Comparison of ENCODE assay signal across 8 mouse cellular contexts in genomic region chrX:136740087-136740790, GRCm38 (mm10). TPM values are rescaled to one million over a fixed set of nuclear protein-coding genes. Genes with fewer than 3 reads are reported as not detected.
DNase-seq lines count a peak whose midpoint lies in the region; ATAC-seq and TF ChIP-seq lines count a peak whose summit lies in the region.

No protein-coding gene starts in this region.

- H3K36me3 ChIP-seq in erythroblast, embryonic 14.5 days (ENCODE audit: control insufficient read depth) = peaks cover 29% of the 10 kb centered on the region
- H3K36me3 ChIP-seq in embryonic facial prominence, embryonic 14.5 days (ENCODE audit: control insufficient read depth, insufficient read depth, low read length) = peaks cover 19% of the 10 kb centered on the region
- peaks cover 8% of the 10 kb centered on the region; the same call in 1 of the 2 replicates for H3K36me3 ChIP-seq in liver, adult 2 months (ENCODE audit: control insufficient read depth, insufficient read depth, low read length)
- H3K36me3 ChIP-seq in stomach, embryonic 15.5 days = 0 out of 2 replicates have a peak, but pooled peaks cover 3% of the 10 kb centered on the region

- H3K79me2 ChIP-seq in liver, adult 2 months (ENCODE audit: control insufficient read depth, insufficient read depth, low read length) = peaks cover 3% of the 10 kb centered on the region; the same call in 1 of the 2 replicates

- DNase-seq in 416B (ENCODE audit: low read depth) = peak; percentile 58
- DNase-seq in embryonic facial prominence, embryonic 14.5 days (ENCODE audit: low spot score) = no peak
- DNase-seq in liver, adult 2 months (ENCODE audit: extremely low read depth, low read depth, low spot score) = peak; percentile 3
- DNase-seq in right cerebral cortex, adult 18-20 months = no peak
- no peak for DNase-seq in gastrocnemius, adult 8-10 months (ENCODE audit: low spot score in 2 of 2)

- H3K9ac ChIP-seq in embryonic facial prominence, embryonic 14.5 days (ENCODE audit: low read depth, low read length) = peak overlapping the region; percentile 84
- H3K9ac ChIP-seq in liver, adult 2 months (ENCODE audit: low read depth, low read length) = peak overlapping the region; percentile 51; the same call in 1 of the 2 replicates
- peak overlapping the region; percentile 25; the same call in 1 of the 2 replicates for H3K9ac ChIP-seq in stomach, embryonic 15.5 days

- H3K9me3 ChIP-seq in erythroblast, embryonic 14.5 days (ENCODE audit: control insufficient read depth, low read length) = peaks cover 7% of the 10 kb centered on the region; the same call in 1 of the 2 replicates
- H3K9me3 ChIP-seq in embryonic facial prominence, embryonic 14.5 days (ENCODE audit: control insufficient read depth, low read length) = no peaks in the 10 kb centered on the region
- no peaks in the 10 kb centered on the region for H3K9me3 ChIP-seq in stomach, embryonic 15.5 days

- peak overlapping the region; percentile 93 for H3K27ac ChIP-seq in embryonic facial prominence, embryonic 14.5 days (replicated peaks; ENCODE audit: low read depth, low read length)
- no peak overlapping the region for H3K27ac ChIP-seq in liver, adult 2 months (replicated peaks; ENCODE audit: insufficient read depth, low read depth, low read length)
- H3K27ac ChIP-seq in stomach, embryonic 15.5 days = peak overlapping the region; percentile 79; the same call in 1 of the 2 replicates

- no peak for TF ChIP-seq POLR2A in liver, adult 2 months (IDR thresholded peaks at IDR 0.05; ENCODE audit: extremely low read depth, insufficient read depth, low read length)

- peak overlapping the region; percentile 60 for H3K4me2 ChIP-seq in embryonic facial prominence, embryonic 14.5 days (ENCODE audit: low read depth, low read length)
- no peak overlapping the region for H3K4me2 ChIP-seq in stomach, embryonic 15.5 days

- no peak for TF ChIP-seq CTCF in liver, adult 2 months (IDR thresholded peaks at IDR 0.05; ENCODE audit: low read depth, low read length)

- peak overlapping the region; percentile 81 for H3K4me3 ChIP-seq in erythroblast, embryonic 14.5 days (replicated peaks)
- peak overlapping the region; percentile 59 for H3K4me3 ChIP-seq in embryonic facial prominence, embryonic 14.5 days (ENCODE audit: low read depth, low read length)
- H3K4me3 ChIP-seq in liver, adult 2 months (ENCODE audit: insufficient read depth, low read depth, low read length) = peak overlapping the region; percentile 69
- peak overlapping the region; percentile 54 for H3K4me3 ChIP-seq in stomach, embryonic 15.5 days (replicated peaks)

- peaks cover 21% of the 10 kb centered on the region for H3K4me1 ChIP-seq in erythroblast, embryonic 14.5 days (ENCODE audit: control insufficient read depth)
- H3K4me1 ChIP-seq in embryonic facial prominence, embryonic 14.5 days (ENCODE audit: control insufficient read depth, insufficient read depth, low read length) = peaks cover 4% of the 10 kb centered on the region; the same call in 1 of the 2 replicates
- H3K4me1 ChIP-seq in liver, adult 2 months (ENCODE audit: control insufficient read depth, insufficient read depth, low read length) = peaks cover 4% of the 10 kb centered on the region
- H3K4me1 ChIP-seq in stomach, embryonic 15.5 days = no peaks in the 10 kb centered on the region

- no peaks in the 10 kb centered on the region for H3K27me3 ChIP-seq in erythroblast, embryonic 14.5 days (ENCODE audit: control insufficient read depth)
- no peaks in the 10 kb centered on the region; the same call in 1 of the 2 replicates for H3K27me3 ChIP-seq in embryonic facial prominence, embryonic 14.5 days (replicated peaks; ENCODE audit: control insufficient read depth, insufficient read depth, low read length)
- no peaks in the 10 kb centered on the region for H3K27me3 ChIP-seq in liver, adult 2 months (ENCODE audit: control insufficient read depth, insufficient read depth, low read length)
- no peaks in the 10 kb centered on the region for H3K27me3 ChIP-seq in stomach, embryonic 15.5 days (replicated peaks)

- ATAC-seq in erythroblast, adult 5-6 weeks (replicated peaks; ENCODE audit: low FRiP score, poor library complexity, severe bottlenecking) = no peak
- no peak for ATAC-seq in embryonic facial prominence, embryonic 14.5 days (ENCODE audit: low read depth)
- no peak for ATAC-seq in stomach, embryonic 15.5 days (ENCODE audit: insufficient read depth, low FRiP score, low read depth)

- 25% methylated on average over 15 of the region's 15 CpGs for WGBS in embryonic facial prominence, embryonic 14.5 days
- whole genome bisulfite sequencing in liver, adult 2 months = under 1% methylated on average over 15 of the region's 15 CpGs
- WGBS in stomach, embryonic 15.5 days = 18% methylated on average over 15 of the region's 15 CpGs

RNA-seq across cellular contexts. Expression of gene Morf4l2, which starts 3.3 kb away (rescaled TPM):
- 17.3 and 24.0 TPM in 2 replicates for polyA plus RNA-seq in erythroblast, embryonic 14.5 days (2012)
- total RNA-seq in erythroblast, adult 5-6 weeks (2015; ENCODE audit: low replicate concordance) = 42.1 and 57.5 TPM in 2 replicates
- total RNA-seq in erythroblast, adult 5-6 weeks (2017; ENCODE audit: low replicate concordance) = 120 and 125 TPM in 2 replicates
- polyA plus RNA-seq in embryonic facial prominence, embryonic 14.5 days (2014; fragmentation: Nextera tagmentation; extraction: Ambion mirVana) = 655 and 681 TPM in 2 replicates
- total RNA-seq in liver, adult 2 months (2014; rRNA removed) = 116 and 127 TPM in 2 replicates
- polyA plus RNA-seq in liver, adult 2 months (2012; rRNA removed) = 24.8 and 26.7 TPM in 2 replicates
- polyA plus RNA-seq in stomach, embryonic 15.5 days (2015; fragmentation: Nextera tagmentation; extraction: Ambion mirVana) = 490 and 503 TPM in 2 replicates
- 100 to 1,000 TPM; 141 to 157 (median 149) TPM for total RNA-seq in gastrocnemius, adult 8-10 months (2022)

RNA-seq across cellular contexts. Expression of gene Tceal1, which starts 32.5 kb away (rescaled TPM):
- polyA plus RNA-seq in erythroblast, embryonic 14.5 days (2012) = not detected in 2 replicates
- not detected in 2 replicates for total RNA-seq in erythroblast, adult 5-6 weeks (2015; ENCODE audit: low replicate concordance)
- 0.28 TPM in 1 of 2 replicates, not detected in the other for total RNA-seq in erythroblast, adult 5-6 weeks (2017; ENCODE audit: low replicate concordance)
- 16.4 and 17.4 TPM in 2 replicates for polyA plus RNA-seq in embryonic facial prominence, embryonic 14.5 days (2014; fragmentation: Nextera tagmentation; extraction: Ambion mirVana)
- 0.28 and 0.60 TPM in 2 replicates for total RNA-seq in liver, adult 2 months (2014; rRNA removed)
- 0.15 and 0.23 TPM in 2 replicates for polyA plus RNA-seq in liver, adult 2 months (2012; rRNA removed)
- polyA plus RNA-seq in stomach, embryonic 15.5 days (2015; fragmentation: Nextera tagmentation; extraction: Ambion mirVana) = 8.6 and 8.8 TPM in 2 replicates
- 1 to 10 TPM; 2.2 to 3.0 (median 2.6) TPM for total RNA-seq in gastrocnemius, adult 8-10 months (2022)

RNA-seq across cellular contexts. Expression of gene Glra4, which starts 39.7 kb away (rescaled TPM):
- polyA plus RNA-seq in erythroblast, embryonic 14.5 days (2012) = not detected in 2 replicates
- total RNA-seq in erythroblast, adult 5-6 weeks (2015; ENCODE audit: low replicate concordance) = not detected in 2 replicates
- total RNA-seq in erythroblast, adult 5-6 weeks (2017; ENCODE audit: low replicate concordance) = not detected in 2 replicates
- polyA plus RNA-seq in embryonic facial prominence, embryonic 14.5 days (2014; fragmentation: Nextera tagmentation; extraction: Ambion mirVana) = 0.17 and 0.18 TPM in 2 replicates
- total RNA-seq in liver, adult 2 months (2014; rRNA removed) = not detected in 2 replicates
- polyA plus RNA-seq in liver, adult 2 months (2012; rRNA removed) = not detected in 2 replicates
- polyA plus RNA-seq in stomach, embryonic 15.5 days (2015; fragmentation: Nextera tagmentation; extraction: Ambion mirVana) = 0.08 TPM in 1 of 2 replicates, not detected in the other
- not detected for total RNA-seq in gastrocnemius, adult 8-10 months (2022)

Comparison
In these comparisons a context has a peak if more than half of its experiments do, and no peak if none do; other contexts are left out.
1. DNase-seq: peak in 416B (single experiment) and liver, adult 2 months (single experiment); none in embryonic facial prominence, embryonic 14.5 days (single experiment), right cerebral cortex, adult 18-20 months (single experiment) and gastrocnemius, adult 8-10 months (0 of 2).
2. H3K9ac ChIP-seq: peak in every context shown above with its lines; median percentile 84 in embryonic facial prominence, embryonic 14.5 days; 51 in liver, adult 2 months; 25 in stomach, embryonic 15.5 days.
3. RNA of gene Morf4l2, which starts 3.3 kb away (polyA plus RNA-seq): 655 to 681 TPM in embryonic facial prominence, embryonic 14.5 days and 490 to 503 TPM in stomach, embryonic 15.5 days; 24.8 to 26.7 TPM in liver, adult 2 months and 17.3 to 24.0 TPM in erythroblast, embryonic 14.5 days; every median in the first group is over 10 times any median in the second.
4. Peak in every context shown above with its lines, with median percentiles within 50 percentile points of each other: H3K4me3 ChIP-seq.